Mouse (Mus musculus): ENCODE results near the gene Inpp4b. TPM values are rescaled to one million over a fixed set of nuclear protein-coding genes. Genes with fewer than 3 reads are reported as not detected.
A peak's percentile ranks its signal among the peaks of the same experiment; 100 is the strongest.

Inpp4b gene
- polyA plus RNA-seq, 1 experiment from 2014 or later = 6.0 TPM

DNA sequence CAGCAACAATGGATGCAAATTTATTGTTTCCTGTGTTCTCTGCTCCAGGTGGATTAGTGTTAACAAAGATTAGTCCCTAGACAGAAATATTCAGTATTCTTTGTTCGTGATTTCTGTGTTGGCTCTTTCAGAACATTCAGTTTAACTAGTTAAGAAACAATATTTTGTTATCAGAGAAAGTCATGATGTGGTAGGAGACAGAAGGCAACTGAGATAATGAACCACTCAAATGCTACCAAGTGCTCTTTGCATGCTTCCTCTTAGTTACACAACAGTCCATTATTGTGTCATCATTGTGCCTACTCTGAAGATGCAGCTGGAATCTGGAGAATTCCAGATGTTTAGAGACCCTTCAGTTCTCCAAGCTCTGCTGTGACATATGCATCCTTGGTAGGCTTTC, 432.1 kb downstream of the Inpp4b start:
- WGBS = 80% methylated on average over 1 of the region's 1 CpGs
- Histone ChIP-seq H3K36me3 (replicated peaks) (no peaks in the 10 kb centered on the region), H3K9ac (no peak overlapping the region), H3K4me2 (no peak overlapping the region), H3K9me3 (no peaks in the 10 kb centered on the region), H3K4me3 (replicated peaks) (no peak overlapping the region), H3K27me3 (no peaks in the 10 kb centered on the region), H3K4me1 (peaks cover 5% of the 10 kb centered on the region; the same call in 1 of the 2 replicates), H3K27ac (no peak overlapping the region)
- no peak for ATAC-seq (ENCODE audit: low FRiP score)

- no peak overlapping the region for H3K27ac ChIP-seq
- H3K4me3 ChIP-seq (replicated peaks) = no peak overlapping the region
- no peaks in the 10 kb centered on the region for H3K4me1 ChIP-seq
- ATAC-seq (ENCODE audit: low FRiP score) = no peak
- no peaks in the 10 kb centered on the region for H3K9me3 ChIP-seq
- H3K4me2 ChIP-seq = no peak overlapping the region
- H3K27me3 ChIP-seq = no peaks in the 10 kb centered on the region
- WGBS = 69% methylated on average over 4 of the region's 4 CpGs
- no peak overlapping the region for H3K9ac ChIP-seq
- H3K36me3 ChIP-seq (replicated peaks) = no peaks in the 10 kb centered on the region
These were observed 434.3 kb downstream of the Inpp4b start for GRCm38 (mm10) chr8:81776516-81777237.

DNA sequence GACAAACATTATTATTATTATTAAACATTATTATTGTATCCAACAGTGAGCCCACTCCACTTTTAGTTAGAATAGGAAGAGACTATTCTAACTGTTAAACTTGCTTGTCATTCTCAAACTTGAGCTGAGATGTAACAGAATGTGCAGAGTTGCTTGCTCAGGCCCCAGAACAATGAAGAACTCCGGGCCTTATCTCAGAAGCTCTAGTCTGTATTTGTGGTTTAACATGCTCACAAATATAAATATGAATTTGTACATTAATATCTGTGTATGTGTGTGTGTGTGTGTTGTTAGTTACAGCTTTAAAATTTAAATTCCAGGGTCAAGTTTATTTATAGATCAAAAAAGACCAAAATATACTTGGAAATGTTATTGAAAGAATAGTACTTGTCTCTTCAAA, 435.3 kb downstream of the Inpp4b start:
- H3K27me3 ChIP-seq = no peaks in the 10 kb centered on the region
- no peaks in the 10 kb centered on the region for H3K9me3 ChIP-seq
- 71% methylated on average over 1 of the region's 1 CpGs for WGBS
- no peaks in the 10 kb centered on the region for H3K4me1 ChIP-seq
- no peak overlapping the region for H3K4me2 ChIP-seq
- H3K27ac ChIP-seq = no peak overlapping the region
- no peak for ATAC-seq (ENCODE audit: low FRiP score)
- no peaks in the 10 kb centered on the region for H3K36me3 ChIP-seq (replicated peaks)
- no peak overlapping the region for H3K9ac ChIP-seq
- H3K4me3 ChIP-seq (replicated peaks) = no peak overlapping the region

- WGBS = 89% methylated on average over 5 of the region's 5 CpGs
- Histone ChIP-seq H3K27ac (no peak overlapping the region), H3K4me2 (no peak overlapping the region), H3K36me3 (replicated peaks) (no peaks in the 10 kb centered on the region), H3K4me1 (no peaks in the 10 kb centered on the region), H3K9me3 (no peaks in the 10 kb centered on the region), H3K9ac (no peak overlapping the region), H3K27me3 (no peaks in the 10 kb centered on the region), H3K4me3 (replicated peaks) (no peak overlapping the region)
- ATAC-seq (ENCODE audit: low FRiP score) = no peak
These were observed 437.1 kb downstream of the Inpp4b start for GRCm38 (mm10) chr8:81779440-81779839.

- Histone ChIP-seq H3K4me2 (no peak overlapping the region), H3K4me3 (replicated peaks) (no peak overlapping the region), H3K27me3 (no peaks in the 10 kb centered on the region), H3K9me3 (no peaks in the 10 kb centered on the region), H3K4me1 (no peaks in the 10 kb centered on the region), H3K36me3 (replicated peaks) (no peaks in the 10 kb centered on the region), H3K27ac (no peak overlapping the region), H3K9ac (no peak overlapping the region)
- 92% methylated on average over 6 of the region's 6 CpGs for WGBS
- no peak for ATAC-seq (ENCODE audit: low FRiP score)
These were observed 437.8 kb downstream of the Inpp4b start for GRCm38 (mm10) chr8:81780166-81780565.

GRCm38 (mm10) chr8:81780921-81781675, 438.7 kb downstream of the Inpp4b start:
- no peak overlapping the region for H3K4me3 ChIP-seq (replicated peaks)
- WGBS = 92% methylated on average over 2 of the region's 2 CpGs
- no peak for ATAC-seq (ENCODE audit: low FRiP score)
- no peaks in the 10 kb centered on the region for H3K4me1 ChIP-seq
- no peaks in the 10 kb centered on the region for H3K36me3 ChIP-seq (replicated peaks)
- H3K27ac ChIP-seq = no peak overlapping the region
- H3K4me2 ChIP-seq = no peak overlapping the region
- H3K9me3 ChIP-seq = no peaks in the 10 kb centered on the region
- H3K27me3 ChIP-seq = no peaks in the 10 kb centered on the region
- no peak overlapping the region for H3K9ac ChIP-seq

GRCm38 (mm10) chr8:81782781-81783180, 440.4 kb downstream of the Inpp4b start:
- Histone ChIP-seq H3K4me1 (no peaks in the 10 kb centered on the region), H3K4me3 (replicated peaks) (no peak overlapping the region), H3K27ac (no peak overlapping the region), H3K27me3 (no peaks in the 10 kb centered on the region), H3K9me3 (no peaks in the 10 kb centered on the region), H3K4me2 (no peak overlapping the region), H3K36me3 (replicated peaks) (no peaks in the 10 kb centered on the region), H3K9ac (no peak overlapping the region)
- WGBS = 77% methylated on average over 4 of the region's 4 CpGs
- no peak for ATAC-seq (ENCODE audit: low FRiP score)

GRCm38 (mm10) chr8:81784775-81785174, 442.4 kb downstream of the Inpp4b start:
- H3K36me3 ChIP-seq (replicated peaks) = no peaks in the 10 kb centered on the region
- H3K27me3 ChIP-seq = no peaks in the 10 kb centered on the region
- H3K4me2 ChIP-seq = no peak overlapping the region
- ATAC-seq (ENCODE audit: low FRiP score) = no peak
- no peak overlapping the region for H3K4me3 ChIP-seq (replicated peaks)
- H3K9ac ChIP-seq = no peak overlapping the region
- no peaks in the 10 kb centered on the region for H3K4me1 ChIP-seq
- H3K9me3 ChIP-seq = no peaks in the 10 kb centered on the region
- 91% methylated on average over 3 of the region's 3 CpGs for WGBS
- H3K27ac ChIP-seq = no peak overlapping the region

DNA sequence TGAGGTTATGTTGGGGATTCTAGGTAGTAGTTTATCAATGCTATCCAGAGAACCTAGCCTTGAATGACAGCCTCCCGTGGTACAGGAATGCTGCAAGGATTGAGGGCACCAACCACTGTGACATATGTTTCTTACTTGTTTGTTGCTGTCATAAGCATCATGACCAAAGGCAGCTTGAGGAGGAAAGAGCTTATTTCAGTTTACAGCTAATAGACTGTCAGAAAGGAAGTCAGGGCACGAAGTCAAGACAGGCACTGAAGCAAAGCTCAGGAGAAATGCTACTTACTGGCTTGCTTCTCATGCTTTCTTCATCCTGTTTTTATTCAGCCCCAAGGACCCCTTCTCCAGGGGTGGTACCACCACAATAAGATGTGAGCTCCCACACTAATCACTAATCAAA, 446.1 kb downstream of the Inpp4b start:
- no peaks in the 10 kb centered on the region for H3K4me1 ChIP-seq
- H3K4me3 ChIP-seq (replicated peaks) = no peak overlapping the region
- 77% methylated on average over 2 of the region's 2 CpGs for WGBS
- no peak for ATAC-seq (ENCODE audit: low FRiP score)
- no peak overlapping the region for H3K27ac ChIP-seq
- H3K27me3 ChIP-seq = no peaks in the 10 kb centered on the region
- H3K36me3 ChIP-seq (replicated peaks) = no peaks in the 10 kb centered on the region
- no peak overlapping the region for H3K4me2 ChIP-seq
- no peak overlapping the region for H3K9ac ChIP-seq
- H3K9me3 ChIP-seq = no peaks in the 10 kb centered on the region

DNA sequence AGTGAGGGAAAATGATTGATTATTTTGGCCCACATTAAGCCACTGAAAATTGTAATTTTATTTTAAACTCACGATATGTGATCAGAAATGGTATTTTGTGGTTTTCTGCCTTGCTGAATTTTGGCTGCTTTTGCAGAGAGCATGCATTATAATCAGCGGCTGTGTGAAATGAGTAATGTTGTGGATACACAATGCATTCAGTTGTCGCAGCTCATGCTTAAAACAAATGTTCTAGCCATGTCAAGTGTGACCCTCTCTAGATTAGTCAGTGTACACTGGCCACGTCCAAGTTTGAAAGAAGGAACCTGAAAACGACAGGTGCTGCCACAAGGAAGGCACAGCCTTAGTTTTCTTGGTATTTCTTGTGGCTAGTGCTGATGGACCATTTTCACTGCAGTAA, 450.3 kb downstream of the Inpp4b start:
- Histone ChIP-seq H3K9ac (no peak overlapping the region), H3K27ac (no peak overlapping the region), H3K4me2 (no peak overlapping the region), H3K36me3 (replicated peaks) (no peaks in the 10 kb centered on the region), H3K9me3 (no peaks in the 10 kb centered on the region), H3K4me1 (no peaks in the 10 kb centered on the region), H3K27me3 (no peaks in the 10 kb centered on the region), H3K4me3 (replicated peaks) (no peak overlapping the region)
- 82% methylated on average over 5 of the region's 5 CpGs for WGBS
- ATAC-seq (ENCODE audit: low FRiP score) = no peak

DNA sequence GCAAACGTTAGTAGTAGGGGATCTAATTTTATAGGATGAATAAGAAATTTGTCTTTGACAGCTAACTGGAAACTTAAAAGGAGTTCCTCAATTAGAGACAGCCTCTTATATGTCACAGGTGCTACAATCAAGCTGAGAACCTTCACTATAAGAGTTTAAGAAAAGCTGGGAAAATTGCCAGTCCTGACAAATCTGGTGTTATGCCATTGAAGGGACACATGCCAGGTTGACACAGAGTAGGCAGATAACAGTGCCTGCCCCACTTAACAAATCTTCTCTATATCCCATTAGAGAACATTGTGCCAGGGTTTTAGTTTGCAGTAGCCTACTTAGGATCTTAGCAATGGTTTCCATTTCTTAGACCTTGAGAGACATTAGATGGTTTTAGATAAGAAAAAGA, 456.1 kb downstream of the Inpp4b start:
- WGBS = 76% methylated on average over 1 of the region's 1 CpGs

GRCm38 (mm10) chr8:81800792-81801191, 458.4 kb downstream of the Inpp4b start:
- H3K4me3 ChIP-seq (replicated peaks) = no peak overlapping the region
- H3K27me3 ChIP-seq = no peaks in the 10 kb centered on the region
- ATAC-seq (ENCODE audit: low FRiP score) = no peak
- no peak overlapping the region for H3K27ac ChIP-seq
- no peaks in the 10 kb centered on the region for H3K4me1 ChIP-seq
- H3K36me3 ChIP-seq (replicated peaks) = no peaks in the 10 kb centered on the region
- no peak overlapping the region for H3K4me2 ChIP-seq
- H3K9ac ChIP-seq = no peak overlapping the region
- H3K9me3 ChIP-seq = no peaks in the 10 kb centered on the region

More for the DNA sequence above, 456.1 kb downstream of the Inpp4b start:
- H3K4me2 ChIP-seq = no peak overlapping the region
- no peaks in the 10 kb centered on the region for H3K4me1 ChIP-seq
- H3K4me3 ChIP-seq (replicated peaks) = no peak overlapping the region
- H3K9ac ChIP-seq = no peak overlapping the region
- no peaks in the 10 kb centered on the region for H3K27me3 ChIP-seq
- H3K9me3 ChIP-seq = no peaks in the 10 kb centered on the region
- no peaks in the 10 kb centered on the region for H3K36me3 ChIP-seq (replicated peaks)
- no peak for ATAC-seq (ENCODE audit: low FRiP score)
- H3K27ac ChIP-seq = no peak overlapping the region

GRCm38 (mm10) chr8:81806797-81807196, 464.4 kb downstream of the Inpp4b start:
- Histone ChIP-seq H3K4me2 (no peak overlapping the region), H3K36me3 (replicated peaks) (no peaks in the 10 kb centered on the region), H3K9ac (no peak overlapping the region), H3K4me3 (replicated peaks) (no peak overlapping the region), H3K9me3 (no peaks in the 10 kb centered on the region), H3K27me3 (no peaks in the 10 kb centered on the region), H3K27ac (no peak overlapping the region), H3K4me1 (peaks cover under 1% of the 10 kb centered on the region; the same call in 1 of the 2 replicates)
- peak; percentile 82 for ATAC-seq (ENCODE audit: low FRiP score)
